Mouse (Mus musculus) limb, embryonic 14.5 days (tissue): ENCODE measurements at regions not wholly inside any gene's neighbourhood (a gene's known extent, or its start where the extent isn't known, plus 50 kb on each side); places are given as distances from the start of the nearest gene placed in this dataset.

Experiments
- ATAC-seq: fragments of 200-750 bp; cut with Nextera tagmentation; 2 replicates; pipeline ENCODE4 v1.8.0; 2017; ENCODE audit warnings: low read depth, moderate number of reproducible peaks, moderate TSS enrichment; ENCODE audit not compliant: low FRiP score
- DNase-seq: peaks from one replicate; pipeline ENCODE4 v3.0.0-alpha.2; 2015; ENCODE audit warnings: low spot score
- H3K27ac ChIP-seq: fragments of 300-500 bp; sonication (generic); replicated peaks from 2 replicates; pipeline ENCODE4 v1.5.1; 2014; ENCODE audit warnings: low read depth, mild to moderate bottlenecking, low read length, moderate library complexity, mixed read lengths
- H3K27me3 ChIP-seq: fragments of 300-500 bp; sonication (generic); 2 replicates; pipeline ENCODE4 v1.6.1; 2014; ENCODE audit warnings: low read length, mixed read lengths; ENCODE audit not compliant: control insufficient read depth, insufficient read depth
- H3K36me3 ChIP-seq: fragments of 300-500 bp; sonication (generic); 2 replicates; pipeline ENCODE4 v1.6.1; 2014; ENCODE audit warnings: mild to moderate bottlenecking, low read length, moderate library complexity, mixed read lengths; ENCODE audit not compliant: control insufficient read depth, insufficient read depth
- H3K4me1 ChIP-seq: fragments of 300-500 bp; sonication (generic); 2 replicates; pipeline ENCODE4 v1.6.1; 2014; ENCODE audit warnings: antibody characterized with exemption, low read length, mixed read lengths; ENCODE audit not compliant: control insufficient read depth, insufficient read depth
- H3K4me2 ChIP-seq: fragments of 300-500 bp; sonication (generic); replicated peaks from 2 replicates; pipeline ENCODE4 v1.6.1; 2014; ENCODE audit warnings: low read depth, mild to moderate bottlenecking, low read length, moderate library complexity; ENCODE audit not compliant: severe bottlenecking
- H3K4me3 ChIP-seq: fragments of 300-500 bp; sonication (generic); replicated peaks from 2 replicates; pipeline ENCODE4 v1.5.1; 2014; ENCODE audit warnings: low read length
- H3K9ac ChIP-seq: fragments of 300-500 bp; sonication (generic); 2 replicates; pipeline ENCODE4 v1.6.1; 2014; ENCODE audit warnings: mild to moderate bottlenecking, low read depth, low read length, moderate library complexity; ENCODE audit not compliant: severe bottlenecking
- H3K9me3 ChIP-seq: fragments of 300-500 bp; sonication (generic); 2 replicates; pipeline ENCODE4 v1.6.1; 2016; ENCODE audit warnings: low read length; ENCODE audit not compliant: control insufficient read depth
- POLR2A ChIP-seq: fragments of 200-500 bp; IDR thresholded peaks from 2 replicates; pipeline ENCODE4 v1.8.0; 2012; ENCODE audit warnings: inconsistent platforms, mild to moderate bottlenecking, moderate library complexity, borderline replicate concordance; ENCODE audit not compliant: insufficient read depth, insufficient read length; ENCODE audit errors: extremely low read depth
- WGBS: fragments of 180-500 bp; shearing (Covaris S2); extraction: QIAGEN DNeasy Blood & Tissue Kit; methylation state at CpG from one replicate; pipeline ENCODE4 v1.1.7; 2014; 5-methylcytosine and 5-hydroxymethylcytosine counted together

- WGBS: 71% methylated on average over 6 of the region's 6 CpGs
- Histone ChIP-seq H3K27ac (no peak overlapping the region), H3K27me3 (no peaks in the 10 kb centered on the region), H3K4me2 (no peak overlapping the region), H3K9me3 (no peaks in the 10 kb centered on the region), H3K9ac (no peak overlapping the region), H3K36me3 (no peaks in the 10 kb centered on the region), H3K4me3 (no peak overlapping the region), H3K4me1 (peaks cover 5% of the 10 kb centered on the region; the same call in 1 of the 2 replicates)
- DNase-seq: no peak
- ATAC-seq: no peak
- TF ChIP-seq POLR2A: no peak
Measured at GRCm38 (mm10) chr17:84121291-84121690, 66.5 kb downstream of the Zfp36l2 start.

GRCm38 (mm10) chr17:84119221-84120017 lies 68.3 kb downstream of the Zfp36l2 start:
- Histone ChIP-seq H3K27me3 (no peaks in the 10 kb centered on the region), H3K4me3 (no peak overlapping the region), H3K4me1 (peaks cover 11% of the 10 kb centered on the region), H3K27ac (no peak overlapping the region), H3K4me2 (no peak overlapping the region), H3K36me3 (no peaks in the 10 kb centered on the region), H3K9me3 (no peaks in the 10 kb centered on the region), H3K9ac (no peak overlapping the region)
- 88% methylated on average over 16 of the region's 16 CpGs for WGBS
- no peak for ATAC-seq
- no peak for DNase-seq
- no peak for TF ChIP-seq POLR2A

- Histone ChIP-seq H3K4me1 (peaks cover 16% of the 10 kb centered on the region), H3K27me3 (no peaks in the 10 kb centered on the region), H3K9ac (no peak overlapping the region), H3K4me2 (no peak overlapping the region), H3K4me3 (no peak overlapping the region), H3K9me3 (no peaks in the 10 kb centered on the region), H3K27ac (no peak overlapping the region), H3K36me3 (no peaks in the 10 kb centered on the region)
- WGBS: 56% methylated on average over 1 of the region's 1 CpGs
- no peak for ATAC-seq
- no peak for DNase-seq
- TF ChIP-seq POLR2A: no peak
Measured at GRCm38 (mm10) chr17:84118781-84119180, 69.0 kb downstream of the Zfp36l2 start.

- no peak overlapping the region for H3K27ac ChIP-seq
- 82% methylated on average over 4 of the region's 4 CpGs for WGBS
- no peak for TF ChIP-seq POLR2A
Measured at GRCm38 (mm10) chr17:84118271-84118670, 69.5 kb downstream of the Zfp36l2 start.

GRCm38 (mm10) chr17:84117756-84118155 lies 70.0 kb downstream of the Zfp36l2 start:
- Histone ChIP-seq H3K4me1 (peaks cover 20% of the 10 kb centered on the region), H3K4me3 (no peak overlapping the region), H3K36me3 (no peaks in the 10 kb centered on the region), H3K27me3 (no peaks in the 10 kb centered on the region), H3K9me3 (no peaks in the 10 kb centered on the region), H3K9ac (no peak overlapping the region), H3K27ac (no peak overlapping the region), H3K4me2 (no peak overlapping the region)
- WGBS: 50% methylated on average over 1 of the region's 1 CpGs
- DNase-seq (no peak), ATAC-seq (no peak)
- no peak for TF ChIP-seq POLR2A

More at GRCm38 (mm10) chr17:84118271-84118670, 69.5 kb downstream of the Zfp36l2 start:
- Histone ChIP-seq H3K9me3 (no peaks in the 10 kb centered on the region), H3K27me3 (no peaks in the 10 kb centered on the region), H3K9ac (no peak overlapping the region), H3K36me3 (no peaks in the 10 kb centered on the region), H3K4me3 (no peak overlapping the region), H3K4me1 (peaks cover 19% of the 10 kb centered on the region), H3K4me2 (no peak overlapping the region)
- DNase-seq (no peak), ATAC-seq (no peak)
